Mouse (Mus musculus) lung, adult 2 months (tissue): ENCODE data around the gene Purb.

ENCODE experiments used
- CTCF ChIP-seq: fragments of 200-500 bp; IDR thresholded peaks from 2 replicates; pipeline ENCODE4 v1.5.1; 2011; ENCODE audit warnings: mild to moderate bottlenecking, low read length, control low read depth; ENCODE audit not compliant: insufficient read depth
- POLR2A ChIP-seq: fragments of 200-500 bp; IDR thresholded peaks from 2 replicates; pipeline ENCODE4 v1.6.1; 2011; ENCODE audit warnings: low read depth, mild to moderate bottlenecking, control low read depth, low read length, borderline replicate concordance; ENCODE audit errors: extremely low read depth

DNA sequence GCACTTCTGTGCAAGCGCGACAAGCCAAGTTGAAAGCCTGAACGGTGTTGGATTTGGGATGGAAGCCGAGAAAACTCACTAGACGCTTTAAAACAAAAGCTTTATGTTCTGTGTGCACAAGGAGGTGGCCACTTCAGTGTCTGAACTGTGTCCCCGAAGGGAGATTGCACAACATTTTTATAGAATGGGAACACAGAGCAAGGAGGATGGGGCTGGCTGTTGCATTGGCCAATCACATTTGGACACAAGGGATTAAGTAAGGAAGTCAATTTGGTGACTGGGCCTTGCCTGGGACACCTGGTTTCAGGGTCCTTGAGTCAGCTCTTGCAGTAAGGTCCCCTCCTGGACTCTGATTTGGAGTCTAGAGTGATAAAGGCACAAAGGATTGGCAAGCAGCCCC, 29.0 kb upstream of the Purb start:
- TF ChIP-seq CTCF (no peak), POLR2A (no peak)
